Mouse (Mus musculus): ENCODE measurements around the gene Icam2. TPM values are rescaled to one million over a fixed set of nuclear protein-coding genes. Genes with fewer than 3 reads are reported as not detected.

Gene Icam2
- total and polyA plus RNA-seq, 3 experiments, result 15.3 to 40.1 (median 26.7) TPM

DNA sequence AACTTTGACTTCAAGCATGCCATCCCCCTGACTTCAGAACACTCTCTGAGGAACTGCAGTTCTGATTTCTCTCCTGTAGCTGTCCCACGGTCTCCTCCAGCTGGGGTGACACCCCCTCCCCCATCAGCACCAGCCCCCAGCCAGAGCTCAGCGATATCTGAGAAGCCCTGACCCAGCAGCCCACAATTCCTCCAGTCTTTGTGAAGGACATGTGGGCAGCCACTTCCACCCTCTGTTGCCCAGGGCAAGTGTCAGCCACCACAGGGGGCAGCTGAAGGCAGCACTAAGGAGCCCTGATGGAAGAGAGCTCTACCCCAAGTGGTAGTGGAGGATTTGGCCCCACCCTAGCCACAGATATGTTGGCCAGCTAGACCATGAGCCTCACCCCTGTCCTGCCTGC lies 53.8 kb downstream of the Icam2 start:
- DNase-seq (ENCODE audit: extremely low read depth), result no peak
- H3K4me1 ChIP-seq (ENCODE audit: control insufficient read depth in 1 of 2, insufficient read depth in 2 of 2), result peaks cover 9 to 14% of the 10 kb centered on the region in 2 experiments
- dilution Hi-C loops (cut with MboI; ENCODE audit: extremely low pct_ligation_motif_present, extremely low pct_unique_long_range_greater_than_20kb, low sequenced_read_pairs), result no loop called here
- H3K9ac ChIP-seq (ENCODE audit: insufficient read depth, low read depth), result no peak overlapping the region
- in situ Hi-C loops (cut with MboI; ENCODE audit: low pct_ligation_motif_present, low pct_unique_long_range_greater_than_20kb, low sequenced_read_pairs), result no loop called here
- TF ChIP-seq USF2 (conservative IDR thresholded peaks at IDR 0.05; ENCODE audit: low read depth, low read length) (no peak), ELF1 (IDR thresholded peaks at IDR 0.05; ENCODE audit: low read depth, low read length) (no peak), MYC (IDR thresholded peaks at IDR 0.05; ENCODE audit: low read depth, low read length) (no peak), NELFE (IDR thresholded peaks at IDR 0.05; ENCODE audit: low read depth, low read length) (no peak), SIN3A (IDR thresholded peaks at IDR 0.05; ENCODE audit: low read length) (no peak)
- no peaks in the 10 kb centered on the region for H3K9me3 ChIP-seq (replicated peaks; ENCODE audit: low read length)
- H3K27me3 ChIP-seq (replicated peaks), result peaks cover 22% of the 10 kb centered on the region
- H3K4me2 ChIP-seq (ENCODE audit: insufficient read depth, low read depth, poor library complexity, severe bottlenecking), result no peak overlapping the region
- H3K36me3 ChIP-seq (replicated peaks in 1 of 2; ENCODE audit: control insufficient read depth in 1 of 2, insufficient read depth in 1 of 2, low read length in 1 of 2), result no peaks in the 10 kb centered on the region
- H3K27ac ChIP-seq (ENCODE audit: insufficient read depth, low read depth), result no peak overlapping the region
- no peak overlapping the region for H3K4me3 ChIP-seq (replicated peaks in 1 of 3; ENCODE audit: low read depth in 2 of 3, low read length in 2 of 3, poor library complexity in 1 of 3)
- H3K79me2 ChIP-seq (replicated peaks; ENCODE audit: control insufficient read depth, extremely low read depth, insufficient read depth, poor library complexity, severe bottlenecking), result no peaks in the 10 kb centered on the region

- no peak for DNase-seq (ENCODE audit: extremely low read depth)
- H3K36me3 ChIP-seq (replicated peaks in 1 of 2; ENCODE audit: control insufficient read depth in 1 of 2, insufficient read depth in 1 of 2, low read length in 1 of 2), result no peaks in the 10 kb centered on the region
- H3K4me2 ChIP-seq (ENCODE audit: insufficient read depth, low read depth, poor library complexity, severe bottlenecking), result no peak overlapping the region
- in situ Hi-C loops (cut with MboI; ENCODE audit: low pct_ligation_motif_present, low pct_unique_long_range_greater_than_20kb, low sequenced_read_pairs), result no loop called here
- no peak overlapping the region for H3K4me3 ChIP-seq (replicated peaks in 1 of 3; ENCODE audit: low read depth in 2 of 3, low read length in 2 of 3, poor library complexity in 1 of 3)
- H3K9me3 ChIP-seq (replicated peaks; ENCODE audit: low read length), result no peaks in the 10 kb centered on the region
- H3K79me2 ChIP-seq (replicated peaks; ENCODE audit: control insufficient read depth, extremely low read depth, insufficient read depth, poor library complexity, severe bottlenecking), result no peaks in the 10 kb centered on the region
- no peak overlapping the region for H3K9ac ChIP-seq (ENCODE audit: insufficient read depth, low read depth)
- H3K27ac ChIP-seq (ENCODE audit: insufficient read depth, low read depth), result no peak overlapping the region
- H3K4me1 ChIP-seq (ENCODE audit: control insufficient read depth in 1 of 2, insufficient read depth in 2 of 2), result peaks cover 12 to 21% of the 10 kb centered on the region in 2 experiments
- no peak for TF ChIP-seq EP300 (IDR thresholded peaks at IDR 0.05; ENCODE audit: low read length)
- no peak for TF ChIP-seq JUND (conservative IDR thresholded peaks at IDR 0.05; ENCODE audit: low read depth, low read length)
- TF ChIP-seq RCOR1 (conservative IDR thresholded peaks at IDR 0.05; ENCODE audit: low read depth, low read length), result no peak
- TF ChIP-seq NRF1 (IDR thresholded peaks at IDR 0.05; ENCODE audit: low read depth, low read length), result no peak
- no peak for TF ChIP-seq HCFC1 (IDR thresholded peaks at IDR 0.05; ENCODE audit: low read depth, low read length)
- no peak for TF ChIP-seq IRF4 (IDR thresholded peaks at IDR 0.05; ENCODE audit: low read depth, low read length)
- TF ChIP-seq PAX5 (IDR thresholded peaks at IDR 0.05; ENCODE audit: low read length), result no peak
- no peak for TF ChIP-seq TCF12 (IDR thresholded peaks at IDR 0.05; ENCODE audit: low read depth, low read length)
- TF ChIP-seq GABPA (IDR thresholded peaks at IDR 0.05; ENCODE audit: insufficient replicate concordance, low read depth, low read length), result no peak
- TF ChIP-seq CHD1 (IDR thresholded peaks at IDR 0.05; ENCODE audit: low read depth, low read length), result no peak
- no peak for TF ChIP-seq SMC3 (IDR thresholded peaks at IDR 0.05; ENCODE audit: low read depth, low read length)
- no peak for TF ChIP-seq E2F4 (IDR thresholded peaks at IDR 0.05; ENCODE audit: insufficient replicate concordance, low read depth, low read length)
- TF ChIP-seq ETS1 (conservative IDR thresholded peaks at IDR 0.05; ENCODE audit: low read depth, low read length), result no peak
- TF ChIP-seq CTCF (conservative IDR thresholded peaks at IDR 0.05 in 1 of 2, IDR thresholded peaks at IDR 0.05 in 1 of 2; ENCODE audit: low read depth in 2 of 2, low read length in 2 of 2), result no peak
- TF ChIP-seq ZC3H11A (IDR thresholded peaks at IDR 0.05; ENCODE audit: low read depth, low read length), result no peak
- no peak for TF ChIP-seq SIN3A (IDR thresholded peaks at IDR 0.05; ENCODE audit: low read length)
- TF ChIP-seq USF1 (IDR thresholded peaks at IDR 0.05; ENCODE audit: low read depth, low read length), result no peak
- no peak for TF ChIP-seq JUN (IDR thresholded peaks at IDR 0.05; ENCODE audit: insufficient read depth, low read depth, low read length)
- TF ChIP-seq ZKSCAN1 (IDR thresholded peaks at IDR 0.05; ENCODE audit: borderline replicate concordance, low read depth, low read length), result no peak
- H3K27me3 ChIP-seq (replicated peaks), result peaks cover 10% of the 10 kb centered on the region
- dilution Hi-C loops (cut with MboI; ENCODE audit: extremely low pct_ligation_motif_present, extremely low pct_unique_long_range_greater_than_20kb, low sequenced_read_pairs), result no loop called here
These were observed 55.4 kb downstream of the Icam2 start for GRCm38 (mm10) chr11:106332458-106332857.
